Mouse (Mus musculus) heart, adult 9 months (tissue): Measurements from ENCODE around the gene Tmprss11d.
A peak's percentile ranks its signal among the peaks of the same experiment; 100 is the strongest.
"Not testable (repeated sequence)": the region's sequence is repeated elsewhere in the genome, so short reads cannot be mapped to it uniquely, and the experiment has no call there.

ENCODE experiments used
- DNase-seq, 2 experiments: peaks; one replicate each; pipeline ENCODE4 v3.0.0; 2022; ENCODE audit warnings: low spot score in 2 of 2

Gene Tmprss11d

GRCm38 (mm10) chr5:86373320-86373719, at the start of gene Tmprss11d:
Gene Tmprss11d, minus strand, starts transcription at chr5:86373420.
- no peak for DNase-seq

GRCm38 (mm10) chr5:86421323-86422028, 48.3 kb upstream of the Tmprss11d start:
- DNase-seq: no peak

GRCm38 (mm10) chr5:86419494-86419893, 46.3 kb upstream of the Tmprss11d start:
- no peak for DNase-seq

- DNase-seq: no peak
These were observed 41.1 kb upstream of the Tmprss11d start for GRCm38 (mm10) chr5:86414280-86414679.

- peak in 1 of 2 experiments; percentile 5 for DNase-seq
These were observed 37.6 kb upstream of the Tmprss11d start for GRCm38 (mm10) chr5:86410815-86411214.

GRCm38 (mm10) chr5:86407941-86408340, 34.7 kb upstream of the Tmprss11d start:
- DNase-seq: no peak

- DNase-seq: no peak
These were observed 34.0 kb upstream of the Tmprss11d start for GRCm38 (mm10) chr5:86407191-86407590.

- DNase-seq: no peak
These were observed 13.7 kb downstream of the Tmprss11d start for GRCm38 (mm10) chr5:86359412-86359985.

- no peak for DNase-seq
These were observed 20.3 kb downstream of the Tmprss11d start for GRCm38 (mm10) chr5:86352966-86353365.

GRCm38 (mm10) chr5:86318018-86318956, 54.9 kb downstream of the Tmprss11d start:
- not testable (repeated sequence) for DNase-seq

- no peak for DNase-seq
These were observed 67.1 kb downstream of the Tmprss11d start for GRCm38 (mm10) chr5:86306116-86306515.

- no peak for DNase-seq
These were observed 69.3 kb downstream of the Tmprss11d start for GRCm38 (mm10) chr5:86303877-86304276.

- DNase-seq: no peak
These were observed 84.0 kb downstream of the Tmprss11d start, which contains the start of gene Tmprss11c for GRCm38 (mm10) chr5:86289208-86289607. Gene Tmprss11c, minus strand, starts transcription at chr5:86289308.
